Mouse (Mus musculus): ENCODE measurements around the gene Upf3b. TPM values are rescaled to one million over a fixed set of nuclear protein-coding genes. Genes with fewer than 3 reads are reported as not detected.
"Not testable (repeated sequence)": the region's sequence is repeated elsewhere in the genome, so short reads cannot be mapped to it uniquely, and the experiment has no call there.

Gene Upf3b
- total RNA-seq, 2 experiments from 2014 or later = 23.2 to 27.6 TPM

- intact Hi-C loops (cut with DNase I) = loop anchor here (10.0 kb wide), 1 partner anchor 460 kb away; no protein-coding TSS in a partner anchor
- no peak for DNase-seq
Observed at GRCm38 (mm10) chrX:37084318-37084926, 25.7 kb downstream of the Upf3b start.

DNA sequence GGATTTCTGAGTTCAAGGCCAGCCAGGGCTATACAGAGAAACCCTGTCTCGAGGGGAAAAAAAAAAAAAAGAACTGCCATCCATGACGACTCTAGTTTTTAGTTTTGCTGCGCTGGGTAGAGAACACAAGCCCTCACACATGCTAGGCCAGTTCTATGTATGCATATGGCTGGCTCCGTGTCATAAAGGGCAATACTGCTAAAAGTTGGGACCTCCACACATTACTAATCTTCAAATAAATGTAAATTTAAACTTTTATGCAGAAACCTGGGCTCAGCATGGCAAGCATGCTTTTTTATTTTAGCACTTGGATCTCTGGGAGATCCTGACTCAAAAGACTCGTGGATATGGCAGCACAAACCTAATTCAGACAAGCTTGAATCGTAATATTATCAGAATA lies 28.9 kb downstream of the Upf3b start:
- no peak for DNase-seq
- intact Hi-C loops (cut with DNase I) = loop anchor here (10.0 kb wide), 1 partner anchor 456 kb away; no protein-coding TSS in a partner anchor

- intact Hi-C loops (cut with DNase I) = loop anchor here (10.0 kb wide), 1 partner anchor 456 kb away; no protein-coding TSS in a partner anchor
- DNase-seq = not testable (repeated sequence)
Observed at GRCm38 (mm10) chrX:37080345-37080744, 29.8 kb downstream of the Upf3b start.

DNA sequence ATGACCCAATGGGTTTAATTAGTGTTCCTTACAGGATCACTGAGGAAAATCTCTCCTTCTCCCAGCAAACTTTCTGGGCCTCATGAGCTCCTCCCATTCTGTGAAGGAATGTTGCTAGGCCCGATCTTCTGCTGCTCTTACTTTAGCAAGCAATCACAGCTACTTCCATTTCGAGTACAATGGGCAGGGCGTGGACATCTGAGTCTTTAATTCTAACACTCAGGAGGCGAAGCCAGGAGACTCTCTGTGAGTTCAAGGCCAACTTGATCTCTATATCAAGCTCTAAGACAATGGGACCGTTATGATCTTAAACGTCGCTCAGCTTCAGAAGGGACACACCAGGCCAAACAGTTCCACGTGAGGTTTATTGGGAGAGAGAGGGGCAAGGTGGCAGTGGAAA lies 33.5 kb downstream of the Upf3b start:
- no peak for DNase-seq
- intact Hi-C loops (cut with DNase I) = no loop called here

- DNase-seq = peak; percentile 40
- intact Hi-C loops (cut with DNase I) = no loop called here
Observed at GRCm38 (mm10) chrX:37074262-37074892, 35.7 kb downstream of the Upf3b start.

DNA sequence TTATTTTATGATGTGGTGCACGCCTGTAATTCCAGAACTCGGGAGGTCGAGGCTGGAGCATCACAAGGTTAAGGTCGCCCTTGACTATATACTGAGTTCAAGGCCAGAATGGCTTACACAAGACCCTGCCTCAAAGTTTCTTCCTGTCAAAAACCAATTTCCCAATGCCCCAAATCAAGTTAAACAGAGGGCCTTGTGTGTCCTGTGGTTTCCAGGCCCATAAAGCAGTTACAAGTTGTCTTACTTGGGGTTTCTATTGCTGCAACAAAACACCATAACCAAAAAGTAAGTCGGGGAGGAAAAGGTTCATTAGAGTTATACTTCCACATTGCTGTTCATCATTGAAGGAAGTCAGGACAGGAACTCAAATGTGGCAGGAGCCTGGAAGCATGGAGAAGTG lies 41.4 kb downstream of the Upf3b start:
- no peak for DNase-seq
- intact Hi-C loops (cut with DNase I) = no loop called here

DNA sequence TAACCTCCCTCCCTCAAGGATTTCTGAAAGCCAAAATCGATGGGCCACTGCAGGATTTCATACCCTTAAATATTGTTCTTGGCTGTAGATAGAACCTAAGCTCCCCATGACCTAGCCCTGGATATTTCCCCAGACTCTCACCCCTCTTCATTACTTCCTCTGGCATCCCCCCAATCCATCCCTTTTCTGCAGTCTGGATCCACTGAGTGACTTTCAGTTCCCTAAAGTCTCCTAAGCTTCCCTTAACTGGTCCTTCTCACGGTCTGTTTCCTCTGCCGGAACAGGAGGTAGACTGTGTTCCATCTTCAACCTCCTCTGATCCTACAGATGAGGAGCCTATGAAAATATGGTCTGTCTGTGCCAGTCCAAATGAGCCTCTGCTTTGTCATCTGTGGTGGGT lies 42.8 kb downstream of the Upf3b start:
- DNase-seq = no peak
- intact Hi-C loops (cut with DNase I) = no loop called here

DNA sequence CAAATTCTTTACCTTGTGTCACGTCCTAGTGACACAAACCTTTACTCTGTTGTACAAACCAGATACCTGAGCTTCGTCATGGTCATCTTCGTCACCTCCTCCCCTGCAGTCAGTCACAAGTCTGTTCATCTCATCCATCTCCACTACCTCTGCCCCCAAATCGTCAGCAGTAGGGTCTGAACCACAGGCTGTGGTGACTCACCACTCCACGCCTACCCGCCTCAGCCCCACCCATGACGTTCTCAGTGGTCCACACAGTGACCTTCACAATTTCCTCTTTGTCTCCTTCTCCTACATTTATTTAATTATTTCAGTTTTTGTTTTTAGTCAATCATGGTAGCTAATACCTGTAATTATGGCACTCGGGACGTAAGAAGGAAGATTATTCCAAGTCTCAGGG lies 46.2 kb downstream of the Upf3b start:
- DNase-seq = no peak

DNA sequence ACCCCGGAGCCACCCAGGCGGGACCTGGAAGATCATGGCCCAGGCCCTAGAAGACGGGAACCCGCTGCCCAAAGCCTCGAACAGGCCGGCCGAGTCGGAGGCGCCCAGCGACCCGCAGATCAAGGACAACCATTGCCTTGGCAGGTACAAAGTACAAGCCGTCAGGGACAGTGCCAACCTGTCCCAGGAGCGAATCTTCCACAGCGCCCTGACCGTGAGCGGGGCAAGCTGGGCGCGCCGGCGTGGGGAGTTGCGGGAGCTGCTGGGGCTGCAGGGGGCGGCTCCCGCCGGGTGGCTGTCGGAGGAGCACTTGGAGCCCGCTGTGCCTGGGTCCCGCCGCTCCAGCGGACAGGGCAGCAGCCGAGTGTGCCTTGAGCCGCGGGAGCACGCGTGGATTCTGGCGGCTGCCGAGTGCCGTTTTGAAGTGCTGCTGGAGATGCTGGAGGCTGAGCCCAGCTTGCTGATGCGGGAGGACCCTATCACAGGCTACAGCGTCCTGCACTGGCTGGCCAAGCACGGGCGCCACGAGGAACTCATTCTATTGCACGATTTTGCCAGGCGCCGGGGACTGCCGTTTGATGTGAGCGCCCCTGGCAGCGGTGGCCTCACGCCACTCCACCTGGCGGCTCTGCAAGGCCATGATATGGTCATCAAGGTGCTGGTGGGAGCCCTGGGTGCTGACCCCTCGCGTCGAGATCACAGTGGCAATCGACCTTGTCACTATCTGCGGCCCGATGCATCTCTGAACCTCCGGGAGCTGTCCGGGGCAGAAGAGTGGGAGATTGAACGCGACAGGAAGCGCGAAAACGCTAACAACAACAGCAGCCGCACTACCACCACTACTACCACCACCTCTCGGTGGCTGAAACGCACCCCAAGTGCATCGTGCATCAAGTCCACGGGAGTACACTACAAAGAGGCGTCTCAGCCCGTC lies 61.0 kb downstream of the Upf3b start:
- intact Hi-C loops (cut with DNase I) = no loop called here
- no peak for DNase-seq

More for the DNA sequence above, 46.2 kb downstream of the Upf3b start:
- intact Hi-C loops (cut with DNase I) = no loop called here

GRCm38 (mm10) chrX:37048066-37048889 lies 61.8 kb downstream of the Upf3b start, which contains the start of gene Sowahd:
Gene Sowahd, plus strand, starts transcription at chrX:37048845.
- DNase-seq = no peak
- intact Hi-C loops (cut with DNase I) = no loop called here

DNA sequence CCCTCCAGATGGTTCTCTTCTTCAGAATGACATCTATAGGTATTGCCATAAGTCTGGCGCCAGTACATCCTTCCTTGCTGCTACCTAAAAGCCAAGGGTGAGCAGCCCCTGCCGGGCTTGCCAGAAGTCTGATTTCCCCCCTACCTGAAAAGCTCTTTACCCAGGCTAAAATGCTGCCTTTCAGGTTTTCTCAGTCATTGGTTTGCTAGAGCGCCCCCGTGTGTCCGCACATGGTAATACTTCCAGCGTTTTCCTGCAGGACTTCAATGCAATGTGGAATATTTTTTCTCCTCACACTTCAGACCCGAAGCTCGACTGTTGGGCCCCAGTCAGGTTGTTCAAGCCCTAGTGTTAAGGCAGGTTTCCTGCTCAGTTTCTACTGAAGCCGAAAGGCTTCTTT lies 67.4 kb downstream of the Upf3b start:
- DNase-seq = peak; percentile 60
- intact Hi-C loops (cut with DNase I) = no loop called here

Other genes starting within 250 kb of the Upf3b start
- gene Ube2a, start 236.4 kb downstream of the Upf3b start, total RNA-seq (2021) = 10 to 100 TPM; 57.2 to 60.3 TPM
- gene C330007P06Rik, start 236.2 kb downstream of the Upf3b start, total RNA-seq (2021) = 10 to 100 TPM; 25.6 to 26.5 TPM
- gene Nkrf, start 207.4 kb downstream of the Upf3b start, total RNA-seq (2021) = 10 to 100 TPM; 26.0 to 26.7 TPM
- 10 to 100 TPM; 91.6 to 96.5 TPM for gene Sept6, start 118.5 kb downstream of the Upf3b start, total RNA-seq (2021)
- gene Sowahd, start 61.5 kb downstream of the Upf3b start, total RNA-seq (2021) = not detected
- 100 to 1,000 TPM; 500 to 550 TPM for gene Rpl39, start 24.9 kb downstream of the Upf3b start, total RNA-seq (2021)
- gene Nkap, start 16.5 kb upstream of the Upf3b start, total RNA-seq (2021) = 10 to 100 TPM; 19.8 to 25.8 TPM
- gene Akap14, start 58.5 kb upstream of the Upf3b start, total RNA-seq (2021) = under 1 TPM in 1 of 2 experiments, not detected in 1; 0.20 TPM
- 100 to 1,000 TPM; 159 to 172 TPM for gene Ndufa1, start 80.8 kb upstream of the Upf3b start, total RNA-seq (2021)
- gene Rnf113a1, start 80.9 kb upstream of the Upf3b start, total RNA-seq (2021) = 1 to 10 TPM; 8.8 to 9.0 TPM
- not detected for gene Gm9, start 100.7 kb upstream of the Upf3b start, total RNA-seq (2021)
- not detected for gene Rhox1, start 111.9 kb upstream of the Upf3b start, total RNA-seq (2021)
- not detected for gene Rhox2a, start 134.7 kb upstream of the Upf3b start, total RNA-seq (2021)
- not detected for gene Rhox3a, start 139.6 kb upstream of the Upf3b start, total RNA-seq (2021)
- not detected for gene Rhox4a, start 155.0 kb upstream of the Upf3b start, total RNA-seq (2021)